Mouse (Mus musculus): ENCODE results near the gene H2-Ke6. TPM values are rescaled to one million over a fixed set of nuclear protein-coding genes. Genes with fewer than 3 reads are reported as not detected.

The H2-Ke6 gene
- polyA plus RNA-seq, 1 experiment from 2014 or later, result 30.1 TPM

- 14% methylated on average over 9 of the region's 9 CpGs for WGBS (ENCODE audit: insufficient replicate concordance)
- H3K36me3 ChIP-seq (ENCODE audit: control insufficient read depth, insufficient read depth), result peaks cover 33% of the 10 kb centered on the region
Observed at GRCm38 (mm10) chr17:34032806-34033205, 4.9 kb upstream of the H2-Ke6 start.

DNA sequence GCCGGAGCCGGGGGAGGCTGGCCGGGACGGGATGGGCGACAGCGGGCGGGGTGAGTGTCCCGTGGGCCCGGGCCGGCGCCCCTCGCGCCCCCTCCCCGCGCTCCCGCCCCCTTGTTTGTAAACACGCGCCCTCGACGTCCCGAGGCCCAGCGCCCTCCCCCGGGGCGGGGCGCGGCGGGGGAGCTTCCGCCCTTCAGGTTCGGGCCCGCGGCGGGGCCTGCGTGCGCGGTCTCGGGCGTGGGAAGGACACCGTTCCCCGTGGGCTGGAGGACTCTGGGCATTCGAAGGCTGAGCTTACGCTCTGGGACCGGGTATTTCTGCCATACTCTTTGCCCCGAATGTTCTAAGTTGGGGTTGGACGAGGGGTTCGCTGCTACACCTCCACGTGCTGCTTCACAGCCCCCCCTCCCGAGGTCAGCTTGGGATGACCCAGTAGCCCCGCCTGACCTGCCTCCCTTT is 4.3 kb upstream of the H2-Ke6 start:
- Histone ChIP-seq H3K4me1 (ENCODE audit: control insufficient read depth, low read depth, low read length) (peaks cover 43% of the 10 kb centered on the region), H3K27ac (ENCODE audit: low read length) (peak overlapping the region; percentile 97), H3K36me3 (ENCODE audit: control insufficient read depth, insufficient read depth) (peaks cover 26% of the 10 kb centered on the region), H3K9ac (ENCODE audit: low read depth, low read length) (peak overlapping the region; percentile 97), H3K27me3 (ENCODE audit: control insufficient read depth, insufficient read depth, low read depth, low read length) (no peaks in the 10 kb centered on the region), H3K9me3 (replicated peaks; ENCODE audit: control insufficient read depth, low read length) (no peaks in the 10 kb centered on the region), H3K4me3 (ENCODE audit: low read depth, low read length) (peak overlapping the region; percentile 97), H3K4me2 (ENCODE audit: low read depth, low read length) (peak overlapping the region; percentile 87)
- under 1% methylated on average over 45 of the region's 48 CpGs for WGBS (ENCODE audit: insufficient replicate concordance)
- ATAC-seq (ENCODE audit: low read depth), result peak; percentile 41

More at GRCm38 (mm10) chr17:34032806-34033205, 4.9 kb upstream of the H2-Ke6 start:
- Histone ChIP-seq H3K4me1 (ENCODE audit: control insufficient read depth, low read depth, low read length) (peaks cover 39% of the 10 kb centered on the region), H3K4me3 (ENCODE audit: low read depth, low read length) (peak overlapping the region; percentile 97), H3K27ac (ENCODE audit: low read length) (peak overlapping the region; percentile 97), H3K9ac (ENCODE audit: low read depth, low read length) (peak overlapping the region; percentile 97), H3K9me3 (replicated peaks; ENCODE audit: control insufficient read depth, low read length) (no peaks in the 10 kb centered on the region), H3K27me3 (ENCODE audit: control insufficient read depth, insufficient read depth, low read depth, low read length) (no peaks in the 10 kb centered on the region), H3K4me2 (ENCODE audit: low read depth, low read length) (peak overlapping the region; percentile 87)
- ATAC-seq (ENCODE audit: low read depth), result no peak

- no peaks in the 10 kb centered on the region for H3K27me3 ChIP-seq (ENCODE audit: control insufficient read depth, insufficient read depth, low read depth, low read length)
- no peaks in the 10 kb centered on the region for H3K9me3 ChIP-seq (replicated peaks; ENCODE audit: control insufficient read depth, low read length)
- WGBS (ENCODE audit: insufficient replicate concordance), result under 1% methylated on average over 75 of the region's 88 CpGs
- peak within 1 kb of the TSS; percentile 97 for H3K27ac ChIP-seq (ENCODE audit: low read length)
- peaks cover 24% of the 10 kb centered on the region for H3K36me3 ChIP-seq (ENCODE audit: control insufficient read depth, insufficient read depth)
- H3K9ac ChIP-seq (ENCODE audit: low read depth, low read length), result peak within 1 kb of the TSS; percentile 97
- peak within 1 kb of the TSS; percentile 87 for H3K4me2 ChIP-seq (ENCODE audit: low read depth, low read length)
- H3K4me3 ChIP-seq (ENCODE audit: low read depth, low read length), result peak within 1 kb of the TSS; percentile 97
- peaks cover 48% of the 10 kb centered on the region for H3K4me1 ChIP-seq (ENCODE audit: control insufficient read depth, low read depth, low read length)
- peak; percentile 74 for ATAC-seq (ENCODE audit: low read depth)
Observed at GRCm38 (mm10) chr17:34031465-34032173, 3.8 kb upstream of the H2-Ke6 start, which contains the start of the genes Slc39a7 and Rxrb. Gene Slc39a7, minus strand, starts transcription at chr17:34031682. Gene Rxrb, plus strand, starts transcription at chr17:34031812.

- ATAC-seq (ENCODE audit: low read depth), result no peak
- Histone ChIP-seq H3K4me1 (ENCODE audit: control insufficient read depth, low read depth, low read length) (peaks cover 56% of the 10 kb centered on the region), H3K4me2 (ENCODE audit: low read depth, low read length) (peak overlapping the region; percentile 75), H3K27ac (ENCODE audit: low read length) (peak overlapping the region; percentile 97), H3K9ac (ENCODE audit: low read depth, low read length) (peak overlapping the region; percentile 97), H3K36me3 (ENCODE audit: control insufficient read depth, insufficient read depth) (peaks cover 18% of the 10 kb centered on the region; the same call in 1 of the 2 replicates), H3K27me3 (ENCODE audit: control insufficient read depth, insufficient read depth, low read depth, low read length) (no peaks in the 10 kb centered on the region), H3K9me3 (replicated peaks; ENCODE audit: control insufficient read depth, low read length) (no peaks in the 10 kb centered on the region), H3K4me3 (ENCODE audit: low read depth, low read length) (peak overlapping the region; percentile 97)
- 4% methylated on average over 20 of the region's 20 CpGs for WGBS (ENCODE audit: insufficient replicate concordance)
Observed at GRCm38 (mm10) chr17:34030861-34031326, 3.0 kb upstream of the H2-Ke6 start.

DNA sequence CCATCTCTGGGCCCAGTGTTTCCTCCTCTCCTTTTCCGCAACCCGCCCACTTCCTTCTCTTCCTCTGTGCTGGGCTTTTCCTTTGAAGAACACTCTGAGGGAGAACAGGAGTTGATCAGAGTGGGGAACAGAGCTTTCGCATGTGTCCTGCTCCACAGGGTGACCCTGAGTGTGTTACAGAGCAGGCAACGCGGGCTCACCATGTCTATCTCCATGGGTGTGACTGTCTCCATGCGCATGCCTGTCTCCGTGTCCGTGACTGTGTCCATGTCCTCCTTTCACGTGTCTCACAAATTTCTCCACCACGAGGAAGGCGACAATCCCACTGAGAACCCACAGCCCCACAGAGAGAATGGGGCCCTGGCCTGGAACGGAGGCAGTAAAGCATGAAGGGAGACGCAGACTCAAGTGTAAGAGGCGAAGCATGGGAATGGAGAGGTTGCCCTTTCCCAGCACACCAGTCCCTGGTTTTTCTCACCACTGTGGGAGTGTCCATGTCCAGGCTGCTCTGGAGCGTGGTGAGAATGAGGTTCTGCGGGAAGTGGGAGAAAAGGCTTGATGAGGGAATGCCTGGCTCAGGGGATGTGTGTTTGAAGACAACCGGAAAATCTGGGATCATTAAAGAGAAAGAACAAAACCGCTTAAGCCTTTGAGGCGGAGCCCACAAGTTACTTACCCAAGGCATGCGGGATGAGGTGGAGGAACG is 2.2 kb upstream of the H2-Ke6 start:
- Histone ChIP-seq H3K9me3 (replicated peaks; ENCODE audit: control insufficient read depth, low read length) (no peaks in the 10 kb centered on the region), H3K4me1 (ENCODE audit: control insufficient read depth, low read depth, low read length) (peaks cover 64% of the 10 kb centered on the region), H3K27me3 (ENCODE audit: control insufficient read depth, insufficient read depth, low read depth, low read length) (no peaks in the 10 kb centered on the region), H3K4me3 (ENCODE audit: low read depth, low read length) (peak overlapping the region; percentile 97), H3K4me2 (ENCODE audit: low read depth, low read length) (peak overlapping the region; percentile 75), H3K36me3 (ENCODE audit: control insufficient read depth, insufficient read depth) (peaks cover 15% of the 10 kb centered on the region; the same call in 1 of the 2 replicates), H3K27ac (ENCODE audit: low read length) (0 out of 2 replicates have a peak overlapping the region, but pooled peaks have one; percentile 35), H3K9ac (ENCODE audit: low read depth, low read length) (peak overlapping the region; percentile 97)
- WGBS (ENCODE audit: insufficient replicate concordance), result 77% methylated on average over 21 of the region's 21 CpGs
- no peak for ATAC-seq (ENCODE audit: low read depth)

DNA sequence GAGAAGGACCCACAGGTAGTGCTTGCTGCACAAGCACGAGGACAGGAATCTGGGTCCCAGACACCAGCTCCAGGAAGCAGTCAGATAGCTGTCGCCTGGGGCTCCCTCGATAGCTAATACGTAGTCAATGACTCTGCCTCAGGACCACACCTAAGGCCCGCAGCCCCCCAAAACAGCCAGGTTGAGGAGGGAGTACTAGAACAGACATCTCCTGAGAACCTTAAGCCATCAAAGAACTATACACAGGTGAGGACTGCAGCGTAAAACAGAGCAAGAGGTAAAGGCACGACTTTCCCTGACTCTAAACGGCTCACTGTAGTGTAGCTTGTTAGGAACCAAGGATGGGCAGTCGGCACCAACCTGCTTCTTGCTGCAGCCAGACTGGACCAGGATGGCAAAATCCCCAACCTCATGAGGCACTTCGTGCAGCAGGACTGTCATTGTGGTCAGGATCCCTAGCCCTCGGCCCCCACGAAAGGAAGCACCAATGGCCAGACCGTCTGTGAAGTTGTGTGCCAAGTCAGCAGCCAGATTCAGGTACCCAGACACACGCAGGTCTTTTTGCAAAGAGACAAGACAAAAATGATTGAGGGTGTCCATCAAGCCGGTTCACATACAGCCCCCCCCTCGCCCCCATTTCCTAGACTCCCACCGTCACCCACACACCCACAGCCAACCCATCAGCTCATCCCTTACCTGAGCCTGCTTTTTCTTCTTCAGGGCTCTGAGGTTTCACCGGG is 1.5 kb upstream of the H2-Ke6 start:
- Histone ChIP-seq H3K4me2 (ENCODE audit: low read depth, low read length) (peak overlapping the region; percentile 75; the same call in 1 of the 2 replicates), H3K9me3 (replicated peaks; ENCODE audit: control insufficient read depth, low read length) (no peaks in the 10 kb centered on the region), H3K36me3 (ENCODE audit: control insufficient read depth, insufficient read depth) (peaks cover 15% of the 10 kb centered on the region; the same call in 1 of the 2 replicates), H3K9ac (ENCODE audit: low read depth, low read length) (no peak overlapping the region; the same call in 1 of the 2 replicates), H3K4me1 (ENCODE audit: control insufficient read depth, low read depth, low read length) (peaks cover 64% of the 10 kb centered on the region), H3K27ac (ENCODE audit: low read length) (no peak overlapping the region), H3K4me3 (ENCODE audit: low read depth, low read length) (no peak overlapping the region), H3K27me3 (ENCODE audit: control insufficient read depth, insufficient read depth, low read depth, low read length) (no peaks in the 10 kb centered on the region)
- no peak for ATAC-seq (ENCODE audit: low read depth)
- WGBS (ENCODE audit: insufficient replicate concordance), result 73% methylated on average over 18 of the region's 18 CpGs

DNA sequence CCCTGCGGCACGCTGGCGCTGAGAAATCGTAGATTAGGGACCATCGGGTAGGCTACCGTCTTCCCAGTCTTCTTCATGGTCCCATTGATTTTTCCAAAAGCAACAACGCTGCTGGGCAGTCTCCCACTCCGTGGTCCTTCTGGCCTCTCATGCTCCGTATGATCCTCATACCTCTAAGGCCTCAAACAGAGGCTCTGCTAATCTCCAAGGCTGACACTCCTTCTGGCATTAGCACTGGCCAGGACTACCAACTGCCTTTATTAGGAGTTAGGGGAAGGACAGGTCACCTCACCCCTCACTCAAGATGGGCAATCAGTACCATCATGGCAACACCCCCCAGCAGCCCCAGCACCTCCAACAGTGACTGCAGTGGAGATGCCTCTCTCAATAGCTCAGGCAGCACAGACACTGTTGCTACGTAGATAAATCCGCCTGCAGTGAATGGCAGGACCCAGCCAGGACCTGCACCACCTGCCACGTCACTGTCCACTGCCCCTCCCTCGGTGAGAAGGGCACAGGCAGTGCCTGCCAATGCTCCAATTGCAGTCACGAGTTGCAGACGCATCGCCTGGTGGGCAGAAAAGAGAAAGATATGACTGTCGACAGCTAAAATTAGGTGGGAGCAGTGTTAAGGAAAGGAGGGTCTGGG is 765 bp upstream of the H2-Ke6 start:
- Histone ChIP-seq H3K9me3 (replicated peaks; ENCODE audit: control insufficient read depth, low read length) (no peaks in the 10 kb centered on the region), H3K4me1 (ENCODE audit: control insufficient read depth, low read depth, low read length) (peaks cover 66% of the 10 kb centered on the region), H3K4me2 (ENCODE audit: low read depth, low read length) (no peak overlapping the region), H3K27ac (ENCODE audit: low read length) (no peak overlapping the region), H3K9ac (ENCODE audit: low read depth, low read length) (no peak overlapping the region), H3K27me3 (ENCODE audit: control insufficient read depth, insufficient read depth, low read depth, low read length) (no peaks in the 10 kb centered on the region), H3K36me3 (ENCODE audit: control insufficient read depth, insufficient read depth) (peaks cover 15% of the 10 kb centered on the region; the same call in 1 of the 2 replicates), H3K4me3 (ENCODE audit: low read depth, low read length) (no peak overlapping the region; the same call in 1 of the 2 replicates)
- ATAC-seq (ENCODE audit: low read depth), result no peak
- WGBS (ENCODE audit: insufficient replicate concordance), result 73% methylated on average over 17 of the region's 17 CpGs
